Mouse (Mus musculus) lung, postnatal 36 days (tissue): ENCODE data around the gene Arfip2.

Experiments used
- DNase-seq: peaks from one replicate; pipeline ENCODE4 v3.0.0; 2022; ENCODE audit warnings: mixed read lengths

The Arfip2 gene

DNA sequence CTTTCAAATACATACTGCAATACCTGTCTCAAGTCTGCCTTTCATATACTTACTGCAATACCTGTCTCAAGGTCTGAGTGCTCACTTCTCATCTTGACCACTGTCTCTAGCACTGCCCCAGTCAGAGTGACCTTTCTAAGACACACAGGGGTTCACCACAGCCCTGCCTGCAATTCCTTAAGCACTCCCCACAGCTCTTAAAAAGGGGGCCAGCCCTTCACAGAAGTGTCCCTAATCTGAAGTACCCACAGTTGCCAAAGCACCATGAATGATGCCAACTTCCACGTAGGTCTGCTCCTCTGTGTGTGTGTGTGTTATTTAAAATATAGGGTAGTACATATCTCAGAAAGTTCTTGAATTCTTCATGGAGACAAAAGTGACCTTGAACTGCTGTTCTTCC lies 28.4 kb downstream of the Arfip2 start:
- peak; percentile 48 for DNase-seq

GRCm38 (mm10) chr7:105608467-105608866 lies 31.7 kb downstream of the Arfip2 start:
- DNase-seq: no peak

- peak; percentile 92 for DNase-seq
Observed at GRCm38 (mm10) chr7:105602860-105603623, 37.2 kb downstream of the Arfip2 start.

GRCm38 (mm10) chr7:105590097-105590496 lies 50.1 kb downstream of the Arfip2 start:
- no peak for DNase-seq

DNA sequence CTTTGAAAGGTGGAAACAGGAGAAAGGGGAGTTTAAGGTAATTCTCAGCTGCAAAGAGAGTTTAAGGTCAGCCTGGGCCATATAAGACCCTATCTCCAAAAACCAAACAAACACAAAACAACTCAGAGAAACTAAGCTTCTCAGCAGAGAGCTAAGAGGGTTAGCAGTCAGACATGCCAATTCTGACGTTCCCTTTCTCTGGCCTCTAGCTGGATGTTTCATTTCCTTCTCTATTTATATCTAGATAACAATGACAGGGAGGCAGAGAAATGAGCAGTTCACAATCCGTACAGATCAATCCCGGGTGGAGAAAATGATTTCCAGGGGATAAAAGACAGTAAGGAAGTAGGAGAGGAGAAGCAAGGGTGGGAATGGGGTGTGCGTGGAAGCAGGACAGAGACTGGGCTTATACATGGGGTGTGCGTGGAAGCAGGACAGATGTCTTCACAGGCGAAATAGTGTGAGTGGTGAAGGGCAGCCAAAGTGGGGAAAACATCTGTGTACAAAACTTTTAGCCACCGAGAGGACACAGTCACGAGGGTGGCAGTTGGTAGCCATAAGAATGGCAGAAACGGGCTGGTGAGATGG lies 51.8 kb downstream of the Arfip2 start:
- DNase-seq: peak; percentile 20
